Mouse (Mus musculus): ENCODE results near the gene Eef1akmt2.

Gene Eef1akmt2

DNA sequence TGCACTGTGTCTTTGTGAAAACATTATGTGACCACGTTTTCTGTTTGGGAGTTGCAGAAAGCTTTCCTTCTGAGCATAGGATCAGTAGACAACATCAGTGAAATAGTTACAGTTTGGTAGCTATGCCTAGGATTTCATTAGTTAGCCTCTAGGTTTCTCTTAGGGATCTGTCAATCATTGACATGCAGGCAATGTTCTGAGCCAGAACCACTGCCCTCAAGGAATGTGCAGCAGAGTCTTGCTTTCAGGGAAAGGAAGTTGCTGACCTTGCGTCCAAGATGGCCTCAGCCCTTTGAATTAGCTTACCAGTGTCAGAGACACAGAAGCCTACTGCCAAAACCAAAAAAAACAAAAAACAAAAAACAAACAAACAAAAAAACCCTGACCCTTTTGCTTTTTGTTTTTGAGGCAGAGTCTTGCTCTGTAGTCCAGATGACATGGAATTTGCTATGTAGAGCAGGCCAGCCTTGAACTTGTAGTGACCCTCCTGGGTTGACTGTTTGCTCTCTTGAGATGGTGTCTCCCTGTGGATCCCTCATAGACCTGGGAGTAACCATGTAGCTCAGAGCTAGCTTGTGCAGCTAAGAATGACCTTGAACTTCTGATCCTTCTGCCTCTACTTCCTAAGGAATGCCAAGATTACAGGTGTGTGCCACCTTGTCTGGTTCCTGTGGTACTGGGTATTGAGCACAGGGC, 23.1 kb upstream of the Eef1akmt2 start:
- in situ Hi-C loops (cut with MboI; ENCODE audit: low sequenced_read_pairs), result no loop called here

DNA sequence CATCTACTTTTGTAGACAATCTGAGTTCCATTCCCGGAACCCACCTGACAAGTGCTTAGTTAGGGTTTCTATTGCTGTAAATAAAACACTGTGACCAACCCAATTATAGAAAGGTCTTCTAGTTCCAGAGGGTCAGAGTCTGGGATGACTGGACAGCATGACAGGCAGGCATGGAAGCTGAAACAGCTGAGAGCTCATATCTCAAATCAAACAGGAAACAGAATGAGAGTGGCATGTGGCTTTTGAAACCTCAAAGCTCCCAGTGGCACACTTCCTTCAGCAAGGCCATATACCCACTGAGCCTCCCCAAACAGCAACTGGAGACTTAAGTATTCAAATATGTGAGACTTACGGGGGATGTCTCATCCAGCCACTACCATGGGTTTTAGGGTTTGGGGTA, 20.6 kb upstream of the Eef1akmt2 start:
- in situ Hi-C loops (cut with MboI; ENCODE audit: low sequenced_read_pairs), result no loop called here

DNA sequence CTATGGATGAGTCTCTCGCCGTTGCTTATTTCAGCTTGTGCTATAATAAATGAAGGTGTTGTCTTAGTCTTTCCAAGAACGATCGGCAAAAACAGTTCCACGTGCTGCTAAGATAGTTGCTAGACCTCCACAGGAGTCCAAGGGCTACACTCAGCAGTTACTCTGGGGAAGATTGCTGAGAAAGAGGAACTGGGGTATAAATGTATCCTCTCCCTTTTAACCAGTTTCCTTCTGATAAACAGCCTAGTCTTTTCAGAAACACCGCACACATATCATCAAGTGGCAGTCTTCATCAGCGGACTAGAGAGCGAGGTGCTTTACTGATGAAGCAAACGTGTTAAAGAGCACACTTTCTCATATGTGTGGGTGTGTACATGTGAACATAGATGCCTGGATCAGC, 13.8 kb upstream of the Eef1akmt2 start:
- in situ Hi-C loops (cut with MboI; ENCODE audit: low sequenced_read_pairs), result no loop called here

DNA sequence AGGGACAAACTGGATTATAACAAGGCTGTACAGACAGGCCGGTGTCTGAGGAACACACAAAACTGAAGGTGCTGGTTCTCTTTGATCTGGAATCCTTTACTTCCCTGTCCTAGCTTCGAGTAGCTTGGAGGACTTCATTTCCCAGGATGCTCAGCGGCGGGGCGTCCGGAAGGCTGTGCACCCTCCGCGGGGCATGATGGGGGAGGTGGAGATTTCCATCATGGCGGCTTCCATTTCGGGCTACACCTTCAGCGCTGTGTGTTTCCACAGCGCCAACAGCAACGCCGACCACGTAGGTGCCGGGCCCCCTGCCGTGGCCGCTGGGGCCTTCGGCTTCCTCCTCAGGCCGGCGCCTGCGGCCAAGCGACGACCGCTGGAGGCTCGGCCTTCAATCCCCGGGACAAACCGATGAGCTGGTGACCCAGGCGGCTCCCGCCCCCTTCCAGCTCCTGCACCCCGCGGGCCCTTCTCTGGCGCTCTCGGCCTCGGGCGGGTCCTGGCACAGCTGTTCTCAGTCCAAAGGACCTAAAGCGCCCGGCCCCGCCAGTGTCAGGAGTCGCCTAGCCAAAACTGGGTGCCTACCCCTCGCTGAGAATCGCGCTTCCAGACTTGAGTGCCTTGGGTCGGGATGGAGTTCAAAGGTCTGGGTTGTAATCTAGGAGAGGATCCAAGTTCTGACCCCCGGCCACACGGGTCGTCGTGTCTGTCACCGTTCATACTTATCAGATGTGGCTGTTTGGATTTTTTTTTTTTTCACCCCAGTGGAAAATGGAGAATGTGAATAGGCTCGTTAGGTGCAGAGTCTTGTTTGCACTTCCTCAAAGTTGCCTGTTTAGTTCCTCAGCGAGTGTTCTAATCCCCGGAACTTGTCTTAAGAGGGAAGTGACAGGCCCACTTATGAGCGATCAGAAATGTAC, 6.8 kb upstream of the Eef1akmt2 start, which contains the start of gene Abraxas2:
Abraxas2 (plus strand) TSS at position 184 of the 917 bp plus-strand sequence.
- in situ Hi-C loops (cut with MboI; ENCODE audit: low sequenced_read_pairs), result no loop called here

DNA sequence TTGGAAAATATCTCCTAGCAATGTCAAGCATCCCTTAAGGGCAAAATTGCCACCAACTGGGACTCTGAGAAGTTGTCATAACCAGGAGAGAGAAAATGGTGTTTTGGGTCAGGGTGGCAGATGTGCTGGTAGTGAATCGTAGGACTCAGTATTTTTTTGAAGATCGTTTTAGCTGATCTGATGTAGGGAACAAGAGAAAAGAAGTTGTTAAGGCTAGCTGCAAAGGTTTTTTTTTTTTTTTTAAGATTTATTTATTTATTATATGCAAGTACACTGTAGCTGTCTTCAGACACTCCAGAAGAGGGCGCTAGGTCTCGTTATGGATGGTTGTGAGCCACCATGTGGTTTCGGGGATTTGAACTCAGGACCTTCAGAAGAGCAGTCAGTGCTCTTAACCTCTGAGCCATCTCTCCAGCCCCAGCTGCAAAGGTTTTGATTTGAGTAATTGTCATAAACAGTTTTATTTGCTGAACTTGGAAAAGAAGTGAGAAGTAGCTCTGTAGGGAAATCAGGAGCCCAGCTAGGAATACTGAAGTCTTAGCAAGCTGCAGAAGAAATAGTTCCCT, 5.7 kb upstream of the Eef1akmt2 start:
- in situ Hi-C loops (cut with MboI; ENCODE audit: low sequenced_read_pairs), result no loop called here

DNA sequence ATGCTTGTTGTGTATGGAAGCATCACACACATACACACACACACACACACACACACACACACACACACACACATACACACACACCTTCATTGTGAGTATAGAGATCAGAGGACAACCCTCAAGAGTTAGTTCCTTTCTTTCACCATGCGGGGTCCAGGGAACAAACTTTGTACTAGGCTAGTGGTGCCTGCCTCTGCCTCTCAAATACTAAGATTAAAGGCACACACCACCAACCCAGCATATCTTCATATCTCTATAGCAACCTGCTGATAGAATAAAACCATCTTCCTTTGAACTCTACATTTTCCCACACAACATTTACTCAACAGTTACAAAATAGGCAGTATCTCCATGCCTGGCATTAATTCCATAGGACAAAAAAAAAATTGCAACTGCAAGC, 3.6 kb upstream of the Eef1akmt2 start:
- in situ Hi-C loops (cut with MboI; ENCODE audit: low sequenced_read_pairs), result no loop called here

DNA sequence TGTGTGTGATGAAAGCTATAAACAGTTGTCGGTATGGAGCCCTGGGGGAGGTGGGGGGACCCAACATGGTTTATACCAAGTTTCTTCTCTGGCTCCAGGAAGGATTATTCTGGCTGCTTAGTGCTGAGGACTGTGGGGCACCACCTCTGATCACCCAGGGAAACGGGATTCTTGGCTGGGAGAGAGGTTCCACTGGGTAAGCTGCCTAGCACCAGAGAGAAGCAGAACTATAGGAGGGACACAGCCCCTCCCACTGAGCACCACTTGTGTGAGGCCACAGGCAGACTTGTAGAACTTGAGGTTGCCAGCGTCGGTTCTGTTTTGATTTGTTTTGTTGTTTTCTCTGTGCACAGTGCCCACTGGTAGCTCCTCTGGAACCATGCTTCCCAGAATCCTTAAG, 1.5 kb upstream of the Eef1akmt2 start:
- in situ Hi-C loops (cut with MboI; ENCODE audit: low sequenced_read_pairs), result no loop called here

DNA sequence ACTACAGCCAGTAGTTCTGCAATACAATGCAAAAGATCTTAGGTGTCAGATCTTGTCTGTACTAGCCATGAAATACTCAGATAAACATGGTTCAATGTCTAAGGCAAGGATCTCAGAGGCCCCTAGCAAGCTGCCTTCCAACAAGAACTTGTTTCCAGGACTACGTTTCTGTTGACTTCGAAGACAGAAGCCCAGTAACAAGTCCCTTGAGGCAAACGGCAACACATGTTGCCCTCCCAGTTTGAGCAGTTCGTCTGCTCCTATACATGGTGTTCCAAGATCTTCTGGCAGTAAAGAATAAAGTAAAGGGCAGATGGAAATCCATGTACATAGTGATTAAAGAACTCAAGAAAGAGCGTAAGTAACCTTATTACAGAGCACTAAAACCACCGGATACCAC, 888 bp upstream of the Eef1akmt2 start:
- in situ Hi-C loops (cut with MboI; ENCODE audit: low sequenced_read_pairs), result no loop called here

DNA sequence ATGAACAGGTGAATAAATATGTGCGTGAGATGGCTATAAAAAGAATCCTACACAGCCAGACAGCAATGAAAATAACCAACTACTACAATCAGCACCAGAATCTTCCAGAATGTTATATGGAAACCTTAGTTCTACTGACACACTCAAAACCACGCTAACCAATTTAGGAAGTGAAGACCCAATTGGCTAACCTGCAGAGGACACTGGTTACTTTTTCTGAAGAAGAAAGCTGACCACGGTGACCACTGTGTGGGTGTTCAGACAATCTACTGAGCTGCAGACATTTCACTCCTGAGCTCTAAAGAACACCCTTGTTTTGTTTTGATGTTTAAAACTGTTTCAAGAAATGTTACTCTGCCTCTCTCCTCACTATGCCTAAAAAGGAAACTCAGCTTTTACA, 9.3 kb downstream of the Eef1akmt2 start:
- in situ Hi-C loops (cut with MboI; ENCODE audit: low sequenced_read_pairs), result no loop called here

DNA sequence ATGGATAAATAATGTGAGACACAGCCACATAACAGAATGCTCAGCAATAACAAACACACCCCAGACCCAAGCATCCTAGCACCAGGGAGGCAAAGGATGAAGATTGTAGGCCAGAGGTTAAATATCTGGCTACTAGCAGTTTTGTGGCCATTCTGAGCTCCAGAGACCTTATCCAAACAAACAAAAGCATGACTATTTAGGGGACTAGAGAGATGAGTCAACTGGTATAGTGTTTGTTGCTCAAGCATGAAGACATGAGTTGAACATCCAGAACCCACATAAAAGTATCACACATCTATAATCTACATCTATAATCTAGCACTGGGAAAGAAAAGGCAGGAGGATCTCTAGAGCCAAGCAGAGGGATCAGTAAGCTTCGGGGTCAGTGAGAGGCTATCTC, 10.0 kb downstream of the Eef1akmt2 start:
- in situ Hi-C loops (cut with MboI; ENCODE audit: low sequenced_read_pairs), result no loop called here

DNA sequence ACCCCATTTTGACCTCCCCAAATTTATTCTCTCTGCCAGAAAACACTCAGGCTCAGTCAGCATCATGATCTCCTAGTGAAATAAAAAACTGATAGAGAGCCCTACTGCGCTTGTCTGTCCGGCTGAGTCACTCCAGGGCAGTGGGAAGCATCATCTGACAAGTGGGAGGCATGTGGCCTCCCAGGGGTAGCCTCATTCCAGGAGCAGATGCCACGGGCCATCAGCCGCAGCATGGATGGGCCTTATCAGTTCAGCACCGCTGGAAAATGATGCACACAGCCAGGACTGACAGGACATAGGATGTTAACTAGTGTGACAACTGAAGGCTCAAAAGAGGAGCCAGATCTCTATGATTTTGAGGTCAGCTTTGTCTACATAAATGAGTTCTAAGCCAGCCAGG, 11.2 kb downstream of the Eef1akmt2 start:
- in situ Hi-C loops (cut with MboI; ENCODE audit: low sequenced_read_pairs), result no loop called here

DNA sequence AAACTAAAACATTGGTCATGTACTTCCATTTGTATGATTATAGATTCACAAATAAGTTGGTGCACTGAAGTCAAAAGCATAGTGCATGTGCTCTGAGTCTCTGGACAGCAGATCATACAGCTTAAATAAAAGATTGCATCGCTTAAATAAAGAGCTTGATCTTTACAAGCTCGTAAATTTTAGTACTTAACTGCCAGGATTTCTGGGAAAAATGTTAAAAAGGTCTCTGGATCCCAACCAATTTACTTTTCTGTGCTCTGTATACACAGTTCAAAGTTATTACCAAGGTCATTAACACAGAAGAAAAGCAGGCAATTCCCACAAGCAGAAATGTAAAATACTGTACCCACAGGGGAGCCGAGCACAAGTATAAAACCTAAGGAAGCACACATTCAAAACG, 21.5 kb downstream of the Eef1akmt2 start:
- in situ Hi-C loops (cut with MboI; ENCODE audit: low sequenced_read_pairs), result no loop called here

DNA sequence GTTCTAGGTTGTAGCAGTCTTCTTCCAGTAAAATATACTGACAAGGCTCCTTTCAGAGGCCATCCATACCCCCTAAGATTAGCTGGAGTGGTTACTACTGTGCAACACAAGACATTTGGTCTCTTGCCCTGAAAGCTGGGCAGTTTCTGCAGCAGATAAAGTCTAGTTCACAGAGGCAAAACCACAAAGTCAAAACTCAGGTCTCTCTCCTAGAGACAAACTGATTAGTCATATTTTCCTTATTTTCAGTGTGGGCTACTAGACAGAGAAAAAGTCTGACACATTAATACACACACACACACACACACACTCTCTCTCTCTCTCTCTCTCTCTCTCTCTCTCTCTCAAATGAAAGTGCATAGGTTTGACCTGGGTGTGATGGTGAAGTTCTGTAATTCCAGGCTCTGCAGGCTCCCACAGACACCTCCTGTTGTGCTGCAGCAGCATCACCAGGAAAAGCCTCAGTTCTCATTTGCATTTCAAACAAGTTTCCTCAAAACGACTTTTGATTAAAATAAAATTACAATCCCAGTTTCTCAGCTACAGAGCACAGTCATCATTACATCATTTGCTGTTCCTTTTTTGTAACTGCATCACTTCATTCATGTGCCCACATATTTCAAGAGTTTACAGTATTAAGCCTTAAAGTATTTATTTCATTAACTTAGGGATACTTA, 28.0 kb downstream of the Eef1akmt2 start:
- in situ Hi-C loops (cut with MboI; ENCODE audit: low sequenced_read_pairs), result no loop called here

DNA sequence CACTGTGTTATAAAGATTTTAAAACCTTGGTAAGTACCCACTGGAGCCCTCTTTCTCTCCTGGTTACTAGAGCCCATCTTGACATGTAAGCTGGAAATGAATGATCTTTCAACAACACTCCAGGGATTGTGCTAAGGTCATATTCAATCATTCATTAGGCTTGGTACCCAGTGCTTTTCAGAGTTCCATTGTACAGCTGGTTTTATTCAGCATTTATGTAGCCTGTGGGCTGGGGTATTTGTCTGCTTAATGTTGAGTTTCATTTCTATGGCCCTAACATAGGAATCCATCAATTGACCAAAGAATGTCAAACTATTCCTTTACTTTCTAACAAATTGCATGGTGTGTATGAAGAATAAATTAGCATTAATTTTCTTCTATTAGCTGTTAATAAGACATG, 28.6 kb downstream of the Eef1akmt2 start:
- in situ Hi-C loops (cut with MboI; ENCODE audit: low sequenced_read_pairs), result no loop called here

DNA sequence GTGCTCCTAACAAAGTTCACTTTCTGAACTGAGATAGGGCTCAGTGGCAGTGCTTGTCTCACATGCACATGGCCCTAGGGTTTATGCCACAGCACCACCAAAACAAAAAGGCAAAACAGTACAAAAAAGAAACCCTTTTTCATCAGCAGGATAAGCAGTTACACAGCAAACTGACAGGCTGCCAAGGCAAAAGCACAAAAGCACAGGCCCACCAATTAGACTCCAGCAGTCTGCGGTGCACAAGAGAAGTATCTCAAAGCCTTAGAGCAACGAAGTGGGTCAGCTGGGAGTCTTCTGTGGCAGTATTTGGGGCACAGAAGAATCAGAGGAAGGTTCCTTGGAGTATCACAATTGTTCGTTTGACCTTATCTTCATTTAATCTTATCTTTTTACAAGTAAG, 31.8 kb downstream of the Eef1akmt2 start:
- in situ Hi-C loops (cut with MboI; ENCODE audit: low sequenced_read_pairs), result no loop called here

DNA sequence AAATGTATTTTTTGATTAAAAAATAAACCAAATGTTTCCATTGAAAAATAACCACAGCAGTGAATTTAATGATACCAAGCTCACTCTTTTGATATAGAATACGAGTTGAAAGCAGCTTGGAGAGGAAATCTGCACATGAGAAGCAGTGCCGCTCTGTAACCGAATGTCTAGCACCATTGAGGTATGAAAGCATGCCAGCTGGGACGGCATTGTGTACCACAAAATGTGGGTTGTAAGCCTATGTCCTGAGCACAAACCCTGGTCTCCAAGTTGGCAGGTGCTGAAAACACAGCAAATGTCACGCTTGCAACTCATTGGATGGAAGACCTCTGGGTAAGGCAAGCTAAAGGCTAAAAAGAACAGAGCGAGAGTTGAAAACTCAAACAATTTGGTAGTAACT, 35.4 kb downstream of the Eef1akmt2 start:
- in situ Hi-C loops (cut with MboI; ENCODE audit: low sequenced_read_pairs), result no loop called here

DNA sequence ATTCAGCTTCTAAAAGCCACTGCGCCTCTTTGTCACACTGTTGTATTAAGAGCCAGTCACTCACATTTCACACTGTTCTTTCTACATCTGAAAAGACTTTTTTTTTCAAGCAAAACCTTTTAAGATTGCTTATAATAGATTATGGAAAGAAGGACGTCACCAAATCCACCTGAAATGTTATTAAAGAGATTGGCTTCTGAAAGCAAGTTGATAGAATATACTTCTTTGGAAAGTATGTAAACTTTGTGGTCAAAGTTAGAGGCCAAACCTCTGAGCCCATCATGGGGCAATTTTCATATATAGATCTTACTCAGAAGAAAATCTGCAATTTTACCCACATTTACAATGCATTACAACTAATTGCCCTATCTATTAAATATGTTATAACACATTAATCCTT, 35.9 kb downstream of the Eef1akmt2 start:
- in situ Hi-C loops (cut with MboI; ENCODE audit: low sequenced_read_pairs), result no loop called here

DNA sequence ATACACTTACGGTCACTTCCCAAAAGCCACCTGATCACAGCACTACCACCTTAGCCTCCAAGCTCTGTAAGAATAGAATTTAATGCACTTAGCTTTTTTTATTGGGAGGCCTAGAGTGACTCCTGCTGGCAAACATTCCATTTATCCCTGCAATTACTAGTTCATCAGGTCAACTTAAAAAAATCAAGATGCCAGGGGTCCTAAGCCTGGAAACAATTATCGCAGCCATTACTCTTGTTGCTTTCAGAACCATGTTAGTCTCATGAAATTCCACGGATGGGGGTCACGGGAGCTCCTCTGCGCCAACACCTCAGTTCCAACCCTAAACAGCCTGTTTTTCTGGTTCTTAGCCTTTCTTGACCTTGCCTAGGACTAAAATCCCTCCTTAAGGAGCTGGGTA, 37.4 kb downstream of the Eef1akmt2 start:
- in situ Hi-C loops (cut with MboI; ENCODE audit: low sequenced_read_pairs), result no loop called here

DNA sequence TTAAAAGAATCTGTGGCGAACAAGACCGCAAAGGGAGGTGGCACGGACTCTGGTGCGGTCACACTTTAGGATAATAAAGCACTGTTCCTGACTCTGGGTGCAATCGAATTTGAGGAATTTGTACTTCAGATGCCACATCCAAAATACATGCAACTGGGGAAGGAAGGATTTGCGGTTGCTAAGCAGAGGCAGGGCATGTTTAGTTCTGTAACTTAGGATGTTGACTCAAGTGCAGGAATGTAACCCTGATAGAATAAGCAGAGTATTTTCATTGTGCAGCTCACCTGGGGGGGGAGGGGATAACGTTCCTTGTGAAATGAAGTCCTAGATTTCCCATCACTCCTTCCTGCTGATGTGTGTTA, 38.4 kb downstream of the Eef1akmt2 start:
- in situ Hi-C loops (cut with MboI; ENCODE audit: low sequenced_read_pairs), result no loop called here

DNA sequence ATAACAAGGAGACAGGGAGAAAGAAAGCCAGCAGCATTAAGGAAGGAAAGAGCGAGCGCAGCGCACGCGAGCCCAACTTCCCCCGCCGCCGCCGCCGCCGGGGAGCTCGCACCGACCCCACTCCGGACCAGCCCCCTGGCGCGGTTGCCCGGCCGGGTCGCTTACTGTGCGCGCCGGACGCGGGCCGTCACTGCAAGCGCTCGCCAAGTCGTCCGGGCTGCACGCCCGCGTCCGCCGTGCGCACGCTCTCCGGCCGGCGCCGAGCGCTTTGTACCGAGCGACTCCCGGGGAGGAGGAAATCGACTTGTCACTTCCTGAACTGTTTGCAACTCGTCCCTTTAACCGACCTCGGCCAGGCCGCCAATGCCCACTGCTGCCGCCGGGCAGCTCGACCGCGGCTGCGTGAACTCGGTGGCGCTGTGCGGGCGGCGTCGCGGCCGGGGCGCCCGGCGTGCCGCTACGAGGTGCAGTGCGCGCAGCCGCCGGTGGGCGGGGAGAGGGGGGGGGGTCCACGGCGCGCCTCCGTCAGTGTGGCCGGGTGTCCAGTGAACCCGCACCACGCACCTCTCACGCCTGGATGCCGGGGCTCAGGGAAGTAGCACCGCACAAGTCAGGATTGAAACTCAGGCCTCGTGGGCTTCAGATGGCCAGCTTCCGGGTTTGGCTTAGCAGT, 38.9 kb downstream of the Eef1akmt2 start, which contains the start of gene Fam53b:
Fam53b (minus strand) TSS at position 471 of the 673 bp plus-strand sequence.
- in situ Hi-C loops (cut with MboI; ENCODE audit: low sequenced_read_pairs), result no loop called here
